Mouse (Mus musculus) intestine, embryonic 14.5 days (tissue): ENCODE measurements around the gene Plxna4. TPM values are rescaled to one million over a fixed set of nuclear protein-coding genes. Genes with fewer than 3 reads are reported as not detected.

Source experiments
- ATAC-seq: fragments of 200-750 bp; cut with Nextera tagmentation; replicated peaks from 2 replicates; pipeline ENCODE4 v1.8.0; 2017; ENCODE audit warnings: low read depth, moderate number of reproducible peaks, moderate TSS enrichment, moderate library complexity; ENCODE audit not compliant: low FRiP score, low TSS enrichment
- DNase-seq: peaks from one replicate; pipeline ENCODE4 v3.0.0-alpha.2; 2018; ENCODE audit warnings: low spot score
- H3K27ac ChIP-seq: fragments of 300-500 bp; sonication (generic); 2 replicates; pipeline ENCODE4 v1.5.1; 2014; ENCODE audit warnings: low read depth, mild to moderate bottlenecking, control low read depth
- H3K27me3 ChIP-seq: fragments of 300-500 bp; sonication (generic); replicated peaks from 2 replicates; pipeline ENCODE4 v1.6.1; 2014; ENCODE audit warnings: low read length, control low read depth; ENCODE audit not compliant: control insufficient read depth, insufficient read depth
- H3K36me3 ChIP-seq: fragments of 300-500 bp; sonication (generic); 2 replicates; pipeline ENCODE4 v1.6.1; 2014; ENCODE audit warnings: low read length, control low read depth; ENCODE audit not compliant: control insufficient read depth, insufficient read depth
- H3K4me1 ChIP-seq: fragments of 300-500 bp; sonication (generic); replicated peaks from 2 replicates; pipeline ENCODE4 v1.6.1; 2014; ENCODE audit warnings: low read length, control low read depth, mixed read lengths; ENCODE audit not compliant: control insufficient read depth, insufficient read depth
- H3K4me2 ChIP-seq: fragments of 300-500 bp; sonication (generic); 2 replicates; pipeline ENCODE4 v1.6.1; 2014; ENCODE audit warnings: low read length
- H3K4me3 ChIP-seq: fragments of 300-500 bp; sonication (generic); 2 replicates; pipeline ENCODE4 v1.5.1; 2014; ENCODE audit warnings: low read depth, low read length, control low read depth, mixed read lengths
- H3K9ac ChIP-seq: fragments of 300-500 bp; sonication (generic); 2 replicates; pipeline ENCODE4 v1.6.1; 2014; ENCODE audit warnings: mild to moderate bottlenecking, low read length
- H3K9me3 ChIP-seq: fragments of 300-500 bp; sonication (generic); 2 replicates; pipeline ENCODE4 v1.6.1; 2016; ENCODE audit warnings: low read length, control low read depth; ENCODE audit not compliant: control insufficient read depth
- WGBS: fragments of 180-500 bp; shearing (Covaris S2); extraction: QIAGEN DNeasy Blood & Tissue Kit; methylation state at CpG from one replicate; pipeline ENCODE4 v1.1.7; 2014; 5-methylcytosine and 5-hydroxymethylcytosine counted together
- polyA plus RNA-seq: library from polyadenylated mRNA; unstranded; fragments of >200 nt; fragmentation: Nextera tagmentation; extraction: Ambion mirVana; gene quantifications from 2 replicates; pipeline ENCODE4 v1.2.1, GENCODE M21; 2014

Plxna4 gene
- polyA plus RNA-seq, 1 experiment from 2014 or later, result 4.7 TPM

DNA sequence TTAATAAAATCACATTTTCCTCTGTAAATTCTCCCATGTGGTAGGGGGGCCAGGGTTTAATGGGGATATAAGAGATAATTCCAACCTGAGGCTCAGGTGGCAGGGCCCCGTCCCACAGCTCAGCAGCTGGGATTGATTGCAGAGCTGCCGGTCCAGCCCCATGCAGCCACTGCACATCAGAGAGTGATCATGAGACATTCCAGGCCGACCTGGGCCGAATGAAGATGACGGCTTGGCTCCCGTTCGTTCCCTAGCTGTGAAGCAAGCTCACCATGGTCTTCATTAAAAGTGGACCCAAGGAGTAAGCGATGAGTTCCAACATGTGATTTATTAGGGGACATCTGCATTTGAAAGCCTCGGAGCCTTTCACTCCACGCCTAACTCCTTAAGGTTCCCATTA, 206.5 kb downstream of the Plxna4 start:
- no peaks in the 10 kb centered on the region for H3K27me3 ChIP-seq

GRCm38 (mm10) chr6:32377181-32377580, 210.8 kb downstream of the Plxna4 start:
- Histone ChIP-seq H3K4me3 (no peak overlapping the region), H3K9ac (no peak overlapping the region), H3K9me3 (no peaks in the 10 kb centered on the region), H3K27me3 (no peaks in the 10 kb centered on the region), H3K4me2 (no peak overlapping the region), H3K27ac (no peak overlapping the region), H3K36me3 (no peaks in the 10 kb centered on the region), H3K4me1 (no peaks in the 10 kb centered on the region)
- DNase-seq (no peak), ATAC-seq (no peak)
- 81% methylated on average over 8 of the region's 8 CpGs for WGBS

More for the DNA sequence above, 206.5 kb downstream of the Plxna4 start:
- Histone ChIP-seq H3K4me3 (no peak overlapping the region), H3K4me2 (no peak overlapping the region), H3K27ac (no peak overlapping the region), H3K9ac (no peak overlapping the region), H3K36me3 (no peaks in the 10 kb centered on the region), H3K4me1 (no peaks in the 10 kb centered on the region), H3K9me3 (no peaks in the 10 kb centered on the region)
- WGBS, result 35% methylated on average over 10 of the region's 10 CpGs
- ATAC-seq, result no peak
- no peak for DNase-seq

GRCm38 (mm10) chr6:32373931-32374361, 214.0 kb downstream of the Plxna4 start:
- no peaks in the 10 kb centered on the region for H3K36me3 ChIP-seq

GRCm38 (mm10) chr6:32369092-32369491, 218.9 kb downstream of the Plxna4 start:
- Histone ChIP-seq H3K9ac (no peak overlapping the region), H3K27me3 (no peaks in the 10 kb centered on the region), H3K36me3 (no peaks in the 10 kb centered on the region), H3K9me3 (no peaks in the 10 kb centered on the region), H3K4me2 (no peak overlapping the region), H3K4me3 (no peak overlapping the region), H3K27ac (no peak overlapping the region), H3K4me1 (no peaks in the 10 kb centered on the region)
- DNase-seq, result no peak
- no peak for ATAC-seq
- WGBS, result 86% methylated on average over 3 of the region's 3 CpGs

More at GRCm38 (mm10) chr6:32373931-32374361, 214.0 kb downstream of the Plxna4 start:
- ATAC-seq (no peak), DNase-seq (no peak)
- H3K4me2 ChIP-seq, result no peak overlapping the region
- H3K27me3 ChIP-seq, result no peaks in the 10 kb centered on the region
- H3K4me3 ChIP-seq, result no peak overlapping the region
- no peaks in the 10 kb centered on the region for H3K9me3 ChIP-seq
- H3K4me1 ChIP-seq, result no peaks in the 10 kb centered on the region
- H3K27ac ChIP-seq, result no peak overlapping the region
- WGBS, result 85% methylated on average over 8 of the region's 8 CpGs
- no peak overlapping the region for H3K9ac ChIP-seq

GRCm38 (mm10) chr6:32368408-32368807, 219.6 kb downstream of the Plxna4 start:
- Histone ChIP-seq H3K4me2 (no peak overlapping the region), H3K36me3 (no peaks in the 10 kb centered on the region), H3K4me3 (no peak overlapping the region), H3K27ac (no peak overlapping the region), H3K9me3 (no peaks in the 10 kb centered on the region), H3K4me1 (no peaks in the 10 kb centered on the region), H3K27me3 (no peaks in the 10 kb centered on the region), H3K9ac (no peak overlapping the region)
- 64% methylated on average over 4 of the region's 4 CpGs for WGBS
- DNase-seq, result no peak
- no peak for ATAC-seq

GRCm38 (mm10) chr6:32364933-32365332, 223.1 kb downstream of the Plxna4 start:
- no peak overlapping the region for H3K4me3 ChIP-seq
- no peak overlapping the region for H3K4me2 ChIP-seq
- H3K27me3 ChIP-seq, result no peaks in the 10 kb centered on the region
- DNase-seq, result no peak
- no peak overlapping the region for H3K9ac ChIP-seq
- no peaks in the 10 kb centered on the region for H3K36me3 ChIP-seq
- no peak for ATAC-seq
- H3K27ac ChIP-seq, result no peak overlapping the region
- no peaks in the 10 kb centered on the region for H3K9me3 ChIP-seq
- 90% methylated on average over 5 of the region's 5 CpGs for WGBS
- H3K4me1 ChIP-seq, result no peaks in the 10 kb centered on the region

DNA sequence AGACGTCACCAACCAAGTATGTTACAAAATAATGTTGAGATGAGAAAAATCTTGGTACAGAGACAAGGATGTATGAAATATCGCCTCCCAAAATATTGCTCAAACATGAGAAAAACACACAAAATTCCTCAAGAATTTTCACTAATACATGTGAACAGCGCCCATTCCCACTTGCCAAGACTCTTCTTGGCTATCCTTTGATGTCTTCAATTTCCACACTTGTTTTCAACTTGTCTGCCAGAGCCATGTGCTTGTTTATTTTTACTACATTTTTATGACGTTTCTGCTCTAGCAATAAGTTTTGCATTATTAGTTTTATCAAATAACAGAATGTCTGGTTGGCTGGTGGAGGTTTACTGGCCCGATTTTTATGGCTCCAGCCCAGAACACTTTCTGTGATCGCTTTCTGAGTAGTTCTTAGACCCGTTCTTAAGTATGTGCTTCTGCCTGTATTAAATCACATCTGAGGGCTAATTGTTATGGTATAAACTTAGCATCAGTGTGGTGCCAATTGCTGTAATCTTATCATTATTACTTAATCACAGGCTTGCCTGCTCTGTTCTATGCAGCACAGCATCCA, 224.4 kb downstream of the Plxna4 start:
- DNase-seq (no peak), ATAC-seq (no peak)
- no peak overlapping the region for H3K4me2 ChIP-seq
- no peaks in the 10 kb centered on the region for H3K27me3 ChIP-seq
- WGBS, result 66% methylated on average over 7 of the region's 7 CpGs
- no peaks in the 10 kb centered on the region for H3K9me3 ChIP-seq
- no peak overlapping the region for H3K27ac ChIP-seq
- H3K36me3 ChIP-seq, result no peaks in the 10 kb centered on the region
- no peak overlapping the region for H3K9ac ChIP-seq
- no peak overlapping the region for H3K4me3 ChIP-seq
- H3K4me1 ChIP-seq, result no peaks in the 10 kb centered on the region

DNA sequence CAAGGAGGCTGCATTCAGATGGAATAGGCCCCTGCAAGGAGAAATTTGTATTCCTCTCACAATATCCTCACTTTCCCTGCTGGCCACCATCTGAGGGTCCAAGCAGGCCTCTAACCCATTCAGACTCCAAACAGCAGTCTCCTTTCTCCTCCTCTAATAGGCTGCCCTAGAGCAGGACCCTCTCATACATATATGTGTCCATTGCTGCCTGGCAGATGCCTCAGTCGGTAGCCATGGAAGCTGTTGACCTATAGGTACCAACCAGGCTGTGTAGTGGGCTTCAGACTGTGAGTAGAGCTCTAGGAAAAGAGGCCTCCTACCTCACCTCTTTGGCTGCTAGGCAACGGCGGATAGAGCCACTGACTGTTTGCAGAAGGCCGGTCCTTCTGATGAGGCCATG, 225.6 kb downstream of the Plxna4 start:
- H3K27ac ChIP-seq, result no peak overlapping the region
- no peaks in the 10 kb centered on the region for H3K9me3 ChIP-seq
- no peak overlapping the region for H3K4me2 ChIP-seq
- H3K27me3 ChIP-seq, result no peaks in the 10 kb centered on the region
- no peak overlapping the region for H3K4me3 ChIP-seq
- H3K4me1 ChIP-seq, result no peaks in the 10 kb centered on the region
- 86% methylated on average over 4 of the region's 4 CpGs for WGBS
- no peaks in the 10 kb centered on the region for H3K36me3 ChIP-seq
- no peak for ATAC-seq
- no peak overlapping the region for H3K9ac ChIP-seq
- no peak for DNase-seq

- H3K9ac ChIP-seq, result no peak overlapping the region
- H3K27ac ChIP-seq, result no peak overlapping the region
- 65% methylated on average over 3 of the region's 3 CpGs for WGBS
- ATAC-seq (no peak), DNase-seq (no peak)
- H3K4me2 ChIP-seq, result no peak overlapping the region
- no peaks in the 10 kb centered on the region for H3K4me1 ChIP-seq
- no peaks in the 10 kb centered on the region for H3K27me3 ChIP-seq
- H3K9me3 ChIP-seq, result no peaks in the 10 kb centered on the region
- H3K4me3 ChIP-seq, result no peak overlapping the region
- H3K36me3 ChIP-seq, result no peaks in the 10 kb centered on the region
These were observed 228.3 kb downstream of the Plxna4 start for GRCm38 (mm10) chr6:32359675-32360074.
